Mouse (Mus musculus): ENCODE measurements around the gene Ahnak. TPM values are rescaled to one million over a fixed set of nuclear protein-coding genes. Genes with fewer than 3 reads are reported as not detected.

The Ahnak gene
- 28.7 and 36.5 TPM in 2 replicates for polyA plus RNA-seq (2015; fragmentation: Nextera tagmentation; extraction: Ambion mirVana)

GRCm38 (mm10) chr19:8989066-8989566 lies at the start of gene Ahnak:
TSS of gene Ahnak (plus strand) at chr19:8989284.
- Histone ChIP-seq H3K27ac (ENCODE audit: low read length) (peak within 1 kb of the TSS; percentile 99), H3K27me3 (ENCODE audit: control insufficient read depth, insufficient read depth, low read length) (no peaks in the 10 kb centered on the region), H3K4me3 (ENCODE audit: low read length) (peak within 1 kb of the TSS; percentile 89), H3K9ac (ENCODE audit: low read length) (peak within 1 kb of the TSS; percentile 97), H3K4me2 (ENCODE audit: low read depth, low read length) (peak within 1 kb of the TSS; percentile 82), H3K36me3 (ENCODE audit: control insufficient read depth, insufficient read depth) (no peaks in the 10 kb centered on the region), H3K4me1 (ENCODE audit: control insufficient read depth, insufficient read depth, low read length) (peaks cover 69% of the 10 kb centered on the region), H3K9me3 (replicated peaks; ENCODE audit: control insufficient read depth, low read length) (no peaks in the 10 kb centered on the region)
- ATAC-seq (replicated peaks; ENCODE audit: extremely low read depth, insufficient read depth, low FRiP score): peak; percentile 77
- under 1% methylated on average over 42 of the region's 42 CpGs for WGBS

GRCm38 (mm10) chr19:8940526-8941133 lies 48.5 kb upstream of the Ahnak start:
- 83% methylated on average over 15 of the region's 15 CpGs for WGBS
- Histone ChIP-seq H3K9ac (ENCODE audit: low read length) (peak overlapping the region; percentile 99), H3K36me3 (ENCODE audit: control insufficient read depth, insufficient read depth) (peaks cover 15% of the 10 kb centered on the region)

GRCm38 (mm10) chr19:8941136-8941514 lies 48.0 kb upstream of the Ahnak start:
- peak overlapping the region; percentile 99 for H3K9ac ChIP-seq (ENCODE audit: low read length)
- H3K9me3 ChIP-seq (replicated peaks; ENCODE audit: control insufficient read depth, low read length): no peaks in the 10 kb centered on the region
- H3K4me2 ChIP-seq (ENCODE audit: low read depth, low read length): peak overlapping the region; percentile 77
- ATAC-seq (replicated peaks; ENCODE audit: extremely low read depth, insufficient read depth, low FRiP score): no peak
- WGBS: 41% methylated on average over 10 of the region's 10 CpGs
- H3K27ac ChIP-seq (ENCODE audit: low read length): peak overlapping the region; percentile 73
- no peaks in the 10 kb centered on the region for H3K27me3 ChIP-seq (ENCODE audit: control insufficient read depth, insufficient read depth, low read length)
- H3K4me3 ChIP-seq (ENCODE audit: low read length): peak overlapping the region; percentile 99
- H3K4me1 ChIP-seq (ENCODE audit: control insufficient read depth, insufficient read depth, low read length): peaks cover 34% of the 10 kb centered on the region
- peaks cover 20% of the 10 kb centered on the region for H3K36me3 ChIP-seq (ENCODE audit: control insufficient read depth, insufficient read depth)

More at GRCm38 (mm10) chr19:8940526-8941133, 48.5 kb upstream of the Ahnak start:
- ATAC-seq (replicated peaks; ENCODE audit: extremely low read depth, insufficient read depth, low FRiP score): no peak
- peaks cover 34% of the 10 kb centered on the region for H3K4me1 ChIP-seq (ENCODE audit: control insufficient read depth, insufficient read depth, low read length)
- no peaks in the 10 kb centered on the region for H3K27me3 ChIP-seq (ENCODE audit: control insufficient read depth, insufficient read depth, low read length)
- no peaks in the 10 kb centered on the region for H3K9me3 ChIP-seq (replicated peaks; ENCODE audit: control insufficient read depth, low read length)
- H3K4me3 ChIP-seq (ENCODE audit: low read length): peak overlapping the region; percentile 99; the same call in 1 of the 2 replicates
- H3K4me2 ChIP-seq (ENCODE audit: low read depth, low read length): peak overlapping the region; percentile 77
- no peak overlapping the region; the same call in 1 of the 2 replicates for H3K27ac ChIP-seq (ENCODE audit: low read length)

DNA sequence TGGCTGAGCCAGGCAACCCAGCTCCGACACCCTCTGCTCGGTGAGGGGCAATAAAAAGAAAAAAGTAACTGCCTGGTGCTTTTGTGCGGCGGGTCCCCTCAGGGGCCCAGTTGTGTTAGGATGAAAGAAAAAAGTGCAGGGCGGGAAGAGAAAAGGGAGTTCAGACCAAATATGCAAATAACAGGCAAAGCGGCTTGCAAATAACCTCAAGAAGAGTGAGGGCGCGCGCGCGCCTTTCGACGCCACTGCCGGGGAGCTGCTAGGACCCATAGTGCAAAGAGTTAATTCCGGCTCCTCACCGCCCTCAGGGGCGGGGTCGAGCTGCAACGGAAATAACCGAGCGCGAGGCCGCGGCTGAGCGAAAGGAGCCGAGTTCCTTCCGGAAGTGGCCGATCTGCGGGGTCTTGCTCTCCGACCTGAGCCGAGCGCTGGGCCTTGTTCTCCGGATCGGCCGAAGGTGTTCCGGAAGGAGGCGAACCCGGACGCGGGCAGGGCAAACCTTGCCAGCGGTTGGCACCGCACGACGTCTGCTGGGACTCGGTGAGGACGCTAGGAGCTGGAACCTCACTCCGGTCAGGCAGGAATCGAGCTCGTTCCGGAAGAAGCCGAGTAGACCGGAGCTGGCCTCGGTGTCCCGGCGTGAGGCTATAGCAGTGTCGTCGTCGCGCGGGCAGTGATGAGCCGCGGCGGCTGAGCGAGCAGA lies 47.4 kb upstream of the Ahnak start, which contains the start of gene Mta2:
Gene Mta2 (plus strand): TSS at position 361 of the 703 bp plus-strand sequence.
- under 1% methylated on average over 64 of the region's 64 CpGs for WGBS
- ATAC-seq (replicated peaks; ENCODE audit: extremely low read depth, insufficient read depth, low FRiP score): peak; percentile 94
- Histone ChIP-seq H3K4me1 (ENCODE audit: control insufficient read depth, insufficient read depth, low read length) (peaks cover 34% of the 10 kb centered on the region), H3K4me2 (ENCODE audit: low read depth, low read length) (peak within 1 kb of the TSS; percentile 77), H3K4me3 (ENCODE audit: low read length) (peak within 1 kb of the TSS; percentile 99), H3K9me3 (replicated peaks; ENCODE audit: control insufficient read depth, low read length) (no peaks in the 10 kb centered on the region), H3K27ac (ENCODE audit: low read length) (peak within 1 kb of the TSS; percentile 99), H3K27me3 (ENCODE audit: control insufficient read depth, insufficient read depth, low read length) (no peaks in the 10 kb centered on the region), H3K9ac (ENCODE audit: low read length) (peak within 1 kb of the TSS; percentile 99), H3K36me3 (ENCODE audit: control insufficient read depth, insufficient read depth) (peaks cover 21% of the 10 kb centered on the region)

- peak overlapping the region; percentile 99 for H3K4me3 ChIP-seq (ENCODE audit: low read length)
- H3K9ac ChIP-seq (ENCODE audit: low read length): peak overlapping the region; percentile 99
- peaks cover 34% of the 10 kb centered on the region for H3K4me1 ChIP-seq (ENCODE audit: control insufficient read depth, insufficient read depth, low read length)
- WGBS: under 1% methylated on average over 46 of the region's 46 CpGs
- peak overlapping the region; percentile 99 for H3K27ac ChIP-seq (ENCODE audit: low read length)
- peaks cover 24% of the 10 kb centered on the region for H3K36me3 ChIP-seq (ENCODE audit: control insufficient read depth, insufficient read depth)
- no peaks in the 10 kb centered on the region for H3K9me3 ChIP-seq (replicated peaks; ENCODE audit: control insufficient read depth, low read length)
- H3K27me3 ChIP-seq (ENCODE audit: control insufficient read depth, insufficient read depth, low read length): no peaks in the 10 kb centered on the region
- peak; percentile 65 for ATAC-seq (replicated peaks; ENCODE audit: extremely low read depth, insufficient read depth, low FRiP score)
- H3K4me2 ChIP-seq (ENCODE audit: low read depth, low read length): peak overlapping the region; percentile 77
Observed at GRCm38 (mm10) chr19:8942276-8942964, 46.7 kb upstream of the Ahnak start.

DNA sequence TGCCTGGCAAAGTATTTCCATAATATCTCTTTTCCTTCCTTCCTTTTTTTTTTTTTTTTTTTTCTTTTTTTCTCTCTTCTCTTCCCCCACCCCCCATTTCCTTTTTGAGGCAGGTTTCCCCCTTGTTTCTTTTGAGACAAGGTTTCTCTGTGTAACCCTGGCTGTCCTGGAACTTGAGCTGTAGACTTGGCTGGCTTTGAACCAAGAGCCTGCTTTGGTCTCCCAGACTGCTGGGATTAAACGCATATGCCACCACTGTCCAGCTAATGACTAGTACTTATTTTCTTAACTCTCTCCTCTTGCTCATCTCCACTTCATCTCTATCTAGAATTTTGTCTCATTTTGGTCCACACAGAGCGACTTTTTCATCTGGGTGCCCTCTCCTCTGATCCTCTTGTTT lies 46.0 kb upstream of the Ahnak start:
- Histone ChIP-seq H3K4me3 (ENCODE audit: low read length) (peak overlapping the region; percentile 99), H3K27me3 (ENCODE audit: control insufficient read depth, insufficient read depth, low read length) (no peaks in the 10 kb centered on the region), H3K36me3 (ENCODE audit: control insufficient read depth, insufficient read depth) (peaks cover 30% of the 10 kb centered on the region), H3K4me2 (ENCODE audit: low read depth, low read length) (peak overlapping the region; percentile 77), H3K4me1 (ENCODE audit: control insufficient read depth, insufficient read depth, low read length) (peaks cover 34% of the 10 kb centered on the region), H3K9me3 (replicated peaks; ENCODE audit: control insufficient read depth, low read length) (no peaks in the 10 kb centered on the region), H3K9ac (ENCODE audit: low read length) (peak overlapping the region; percentile 99), H3K27ac (ENCODE audit: low read length) (peak overlapping the region; percentile 99)
- ATAC-seq (replicated peaks; ENCODE audit: extremely low read depth, insufficient read depth, low FRiP score): no peak
- WGBS: 62% methylated on average over 2 of the region's 2 CpGs

GRCm38 (mm10) chr19:8944062-8944461 lies 45.0 kb upstream of the Ahnak start:
- Histone ChIP-seq H3K4me2 (ENCODE audit: low read depth, low read length) (peak overlapping the region; percentile 77), H3K9ac (ENCODE audit: low read length) (peak overlapping the region; percentile 24), H3K4me1 (ENCODE audit: control insufficient read depth, insufficient read depth, low read length) (peaks cover 34% of the 10 kb centered on the region), H3K36me3 (ENCODE audit: control insufficient read depth, insufficient read depth) (peaks cover 38% of the 10 kb centered on the region), H3K27ac (ENCODE audit: low read length) (peak overlapping the region; percentile 36; the same call in 1 of the 2 replicates), H3K4me3 (ENCODE audit: low read length) (peak overlapping the region; percentile 99), H3K9me3 (replicated peaks; ENCODE audit: control insufficient read depth, low read length) (no peaks in the 10 kb centered on the region), H3K27me3 (ENCODE audit: control insufficient read depth, insufficient read depth, low read length) (no peaks in the 10 kb centered on the region)
- ATAC-seq (replicated peaks; ENCODE audit: extremely low read depth, insufficient read depth, low FRiP score): no peak
- WGBS: 29% methylated on average over 5 of the region's 5 CpGs

DNA sequence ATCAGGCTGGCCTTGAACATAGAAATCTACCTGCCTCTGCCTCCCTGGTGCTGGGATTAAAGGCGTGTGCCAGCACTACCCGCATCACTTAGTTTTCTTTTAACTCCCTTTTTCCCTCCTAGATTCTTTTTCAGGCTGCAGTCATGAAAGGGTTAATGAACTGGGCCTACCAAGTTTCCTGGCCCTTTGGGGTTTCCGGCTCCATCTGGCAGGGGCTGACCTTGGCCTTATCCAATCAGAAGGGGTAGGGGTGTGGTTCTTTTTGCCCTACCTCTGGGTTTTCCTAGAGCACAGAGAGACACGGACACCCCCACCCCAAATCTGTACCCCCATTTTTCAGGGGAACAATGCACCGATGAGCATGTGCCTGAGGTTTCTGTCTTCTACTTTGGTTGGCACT lies 44.3 kb upstream of the Ahnak start:
- H3K9me3 ChIP-seq (replicated peaks; ENCODE audit: control insufficient read depth, low read length): no peaks in the 10 kb centered on the region
- H3K27me3 ChIP-seq (ENCODE audit: control insufficient read depth, insufficient read depth, low read length): no peaks in the 10 kb centered on the region
- ATAC-seq (replicated peaks; ENCODE audit: extremely low read depth, insufficient read depth, low FRiP score): no peak
- H3K4me1 ChIP-seq (ENCODE audit: control insufficient read depth, insufficient read depth, low read length): peaks cover 34% of the 10 kb centered on the region
- peak overlapping the region; percentile 77 for H3K4me2 ChIP-seq (ENCODE audit: low read depth, low read length)
- 30% methylated on average over 5 of the region's 5 CpGs for WGBS
- H3K9ac ChIP-seq (ENCODE audit: low read length): peak overlapping the region; percentile 44
- H3K27ac ChIP-seq (ENCODE audit: low read length): peak overlapping the region; percentile 28
- H3K4me3 ChIP-seq (ENCODE audit: low read length): peak overlapping the region; percentile 32
- H3K36me3 ChIP-seq (ENCODE audit: control insufficient read depth, insufficient read depth): peaks cover 40% of the 10 kb centered on the region
